Mouse (Mus musculus) olfactory bulb, adult 2 months (tissue): ENCODE results near the gene Azin2. TPM values are rescaled to one million over a fixed set of nuclear protein-coding genes. Genes with fewer than 3 reads are reported as not detected.

ENCODE experiments used
- H3K27ac ChIP-seq: fragments of 200-500 bp; 2 replicates; pipeline ENCODE4 v1.5.1; 2012; ENCODE audit warnings: low read depth, low read length; ENCODE audit not compliant: insufficient read depth
- H3K4me1 ChIP-seq: fragments of 200-500 bp; 2 replicates; pipeline ENCODE4 v1.6.1; 2012; ENCODE audit warnings: low read length; ENCODE audit not compliant: control insufficient read depth, insufficient read depth
- H3K4me3 ChIP-seq: fragments of 200-500 bp; 2 replicates; pipeline ENCODE4 v1.5.1; 2012; ENCODE audit warnings: mild to moderate bottlenecking, low read depth, low read length, moderate library complexity; ENCODE audit not compliant: insufficient read depth
- CTCF ChIP-seq: fragments of 200-500 bp; IDR thresholded peaks from 2 replicates; pipeline ENCODE4 v1.5.1; 2012; ENCODE audit warnings: low read depth, mild to moderate bottlenecking, low read length, moderate library complexity; ENCODE audit not compliant: insufficient read depth
- POLR2A ChIP-seq: fragments of 200-500 bp; IDR thresholded peaks from 2 replicates; pipeline ENCODE4 v1.6.1; 2012; ENCODE audit warnings: mild to moderate bottlenecking, low read depth, low read length, moderate library complexity; ENCODE audit not compliant: insufficient read depth
- WGBS: fragments of 180-500 bp; shearing (Covaris S2); methylation state at CpG from one replicate; pipeline ENCODE4 v1.1.7; 2018; 5-methylcytosine and 5-hydroxymethylcytosine counted together
- polyA plus RNA-seq: library from polyadenylated mRNA; stranded (reverse); fragments of >200 nt; gene quantifications from 2 replicates; pipeline ENCODE4 v1.2.4, GENCODE M21; 2012; ENCODE audit warnings: low replicate concordance; ENCODE audit not compliant: missing spikeins, insufficient read depth, insufficient read length

The Azin2 gene
- polyA plus RNA-seq, 1 experiment = not detected

GRCm38 (mm10) chr4:128895841-128896240 is 66.4 kb downstream of the Azin2 start:
- WGBS = 95% methylated on average over 4 of the region's 4 CpGs
- TF ChIP-seq POLR2A (no peak), CTCF (no peak)
- no peak overlapping the region for H3K4me3 ChIP-seq
- peaks cover 51% of the 10 kb centered on the region for H3K4me1 ChIP-seq
- H3K27ac ChIP-seq = no peak overlapping the region

GRCm38 (mm10) chr4:128894112-128894511 is 68.1 kb downstream of the Azin2 start:
- Histone ChIP-seq H3K4me1 (peaks cover 52% of the 10 kb centered on the region), H3K4me3 (no peak overlapping the region), H3K27ac (no peak overlapping the region)
- TF ChIP-seq CTCF (no peak), POLR2A (no peak)
- 61% methylated on average over 12 of the region's 12 CpGs for WGBS

GRCm38 (mm10) chr4:128892188-128892587 is 70.1 kb downstream of the Azin2 start:
- TF ChIP-seq POLR2A (no peak), CTCF (no peak)
- WGBS = 82% methylated on average over 6 of the region's 6 CpGs
- Histone ChIP-seq H3K4me1 (peaks cover 50% of the 10 kb centered on the region), H3K4me3 (no peak overlapping the region), H3K27ac (no peak overlapping the region)

DNA sequence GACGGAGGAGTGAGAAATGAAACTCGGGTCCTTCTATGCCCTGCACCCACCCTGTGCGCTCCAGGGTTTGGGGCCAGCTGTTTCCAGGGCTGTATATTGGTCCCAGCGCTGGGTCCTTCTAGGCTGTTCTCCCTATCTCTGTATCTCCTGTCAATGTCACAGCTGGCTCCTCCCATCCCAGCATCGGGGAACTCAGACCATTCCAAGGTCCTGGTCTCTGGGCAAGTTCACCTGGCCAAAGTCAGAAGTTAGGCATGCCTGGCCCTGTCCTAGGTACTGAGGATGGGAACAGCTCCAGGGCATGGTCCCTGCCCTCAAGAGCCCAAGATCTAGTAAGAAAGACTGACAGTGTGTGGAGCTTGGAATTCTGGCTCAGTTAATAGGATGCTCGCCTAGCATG is 70.5 kb downstream of the Azin2 start:
- WGBS = 85% methylated on average over 6 of the region's 6 CpGs
- TF ChIP-seq POLR2A (no peak), CTCF (no peak)
- no peak overlapping the region for H3K27ac ChIP-seq
- peaks cover 53% of the 10 kb centered on the region for H3K4me1 ChIP-seq
- H3K4me3 ChIP-seq = no peak overlapping the region

- H3K4me1 ChIP-seq = peaks cover 55% of the 10 kb centered on the region
- no peak overlapping the region for H3K27ac ChIP-seq
- no peak for TF ChIP-seq CTCF
- TF ChIP-seq POLR2A = no peak
- no peak overlapping the region for H3K4me3 ChIP-seq
- 11% methylated on average over 1 of the region's 1 CpGs for WGBS
Observed at GRCm38 (mm10) chr4:128891157-128891556, 71.1 kb downstream of the Azin2 start.

GRCm38 (mm10) chr4:128889752-128890630 is 72.3 kb downstream of the Azin2 start:
- Histone ChIP-seq H3K4me1 (peaks cover 58% of the 10 kb centered on the region), H3K4me3 (no peak overlapping the region), H3K27ac (no peak overlapping the region)
- no peak for TF ChIP-seq POLR2A
- no peak for TF ChIP-seq CTCF
- WGBS = 89% methylated on average over 12 of the region's 12 CpGs

DNA sequence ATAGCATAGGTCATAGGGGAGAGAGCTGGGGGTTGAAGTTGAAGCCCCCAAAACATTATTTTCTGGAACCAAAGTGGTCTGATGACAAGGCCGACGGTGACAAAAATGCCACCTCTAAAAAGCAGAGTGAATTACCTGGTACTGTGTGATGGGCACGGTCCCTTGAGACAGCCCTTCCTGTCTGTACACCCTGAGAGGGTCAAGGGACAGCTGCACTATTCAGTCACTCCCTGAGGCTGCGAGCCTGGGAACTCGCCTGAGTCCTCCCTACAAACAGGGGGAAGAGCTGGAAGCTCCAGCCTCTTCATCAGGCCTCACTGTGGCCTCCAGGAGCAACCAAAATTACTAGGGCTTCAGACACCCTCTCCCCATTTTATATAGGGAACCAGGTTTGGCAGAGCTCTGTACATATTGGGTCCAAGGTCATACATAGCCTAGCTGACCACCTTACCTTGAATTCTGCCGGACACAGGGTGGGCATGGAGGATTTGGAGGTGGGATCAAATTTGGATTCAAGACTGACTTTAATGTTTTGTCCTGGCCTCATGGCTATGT is 73.7 kb downstream of the Azin2 start:
- no peak overlapping the region for H3K27ac ChIP-seq
- H3K4me1 ChIP-seq = peaks cover 62% of the 10 kb centered on the region
- no peak overlapping the region for H3K4me3 ChIP-seq
- TF ChIP-seq POLR2A (no peak), CTCF (no peak)
- WGBS = 92% methylated on average over 6 of the region's 6 CpGs

DNA sequence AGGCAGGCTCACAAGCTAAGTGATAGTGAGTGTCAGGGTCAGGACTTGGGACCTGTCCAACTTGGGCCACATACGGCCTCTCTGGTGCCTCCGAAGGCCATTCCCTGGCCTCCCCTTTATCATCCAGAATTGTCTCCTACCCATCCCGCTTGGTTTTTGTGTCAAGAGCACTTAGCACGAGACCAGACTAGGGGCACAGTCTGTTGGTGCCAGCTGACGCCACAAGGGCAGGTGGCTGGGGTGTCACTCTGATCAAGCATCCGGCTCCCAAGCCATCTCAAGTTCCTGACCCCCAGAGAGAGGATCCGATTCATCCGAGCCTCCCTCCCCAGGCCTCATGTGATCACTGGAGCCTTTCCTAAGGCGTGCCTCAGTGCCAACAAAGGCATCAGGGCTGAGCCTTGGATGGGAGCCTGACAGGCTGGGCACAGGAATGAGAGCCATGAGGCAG is 74.6 kb downstream of the Azin2 start:
- TF ChIP-seq POLR2A (no peak), CTCF (no peak)
- Histone ChIP-seq H3K27ac (peak overlapping the region; percentile 49), H3K4me3 (0 out of 2 replicates have a peak overlapping the region, but pooled peaks have one; percentile 6), H3K4me1 (peaks cover 65% of the 10 kb centered on the region)
- WGBS = 35% methylated on average over 9 of the region's 9 CpGs

DNA sequence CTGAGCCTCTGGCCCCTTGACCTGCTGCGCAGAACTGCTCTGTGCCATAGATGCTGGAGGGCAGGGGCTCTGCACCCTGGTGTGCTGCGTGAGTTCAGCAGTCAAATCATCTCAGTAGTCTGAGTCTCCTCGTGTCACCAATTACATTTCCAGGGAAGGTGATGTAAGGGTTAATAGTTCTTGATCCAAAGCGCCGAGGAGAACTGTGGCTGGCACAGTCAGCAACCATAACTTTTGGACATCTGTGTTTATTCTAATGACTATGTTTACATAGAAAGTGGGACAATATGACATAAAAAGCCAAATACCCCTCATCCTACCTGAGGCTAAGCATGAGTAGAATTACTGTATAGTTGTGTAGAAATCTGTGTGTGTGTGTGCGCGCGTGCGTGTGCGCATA is 75.2 kb downstream of the Azin2 start:
- no peak overlapping the region for H3K4me3 ChIP-seq
- 0 out of 2 replicates have a peak overlapping the region, but pooled peaks have one; percentile 49 for H3K27ac ChIP-seq
- peaks cover 60% of the 10 kb centered on the region for H3K4me1 ChIP-seq
- TF ChIP-seq CTCF (no peak), POLR2A (no peak)
- 60% methylated on average over 10 of the region's 10 CpGs for WGBS
